ENCODE assay signal across 21 mouse cellular contexts in the genomic region with DNA sequence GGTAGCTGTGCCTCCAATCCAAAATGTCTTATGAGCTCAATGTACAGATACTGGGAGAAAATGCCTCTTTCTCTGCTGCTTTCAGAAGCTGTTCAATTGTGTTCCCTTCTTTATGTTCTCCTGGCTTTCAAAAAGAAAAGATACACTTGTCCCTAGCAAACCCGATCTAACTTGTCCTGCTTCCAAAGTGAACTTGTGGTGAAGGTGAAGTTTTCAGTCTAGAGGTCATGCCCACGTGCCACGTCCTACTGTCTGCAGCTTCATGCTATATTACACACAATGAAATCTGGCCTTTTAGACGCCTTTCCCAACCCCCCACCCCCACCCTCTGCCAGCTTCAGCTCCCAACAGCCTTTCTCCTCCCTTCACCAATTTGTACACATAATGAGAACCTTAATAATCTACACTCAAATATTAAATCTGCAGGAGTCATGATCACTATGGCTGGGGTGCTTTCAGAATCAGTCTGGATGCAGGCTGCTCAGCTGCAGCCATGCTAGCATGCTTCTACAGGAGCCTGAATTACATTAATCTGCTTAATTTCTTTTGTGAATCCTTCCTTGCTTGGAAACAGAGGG. TPM values are rescaled to one million over a fixed set of nuclear protein-coding genes. Genes with fewer than 3 reads are reported as not detected.
DNase-seq lines count a peak whose midpoint lies in the region; ATAC-seq lines count a peak whose summit lies in the region.
"Had no signal": no experiment of that assay in that cellular context is flagged by ENCODE, and none has a peak within 500 bp of the region (broad histone marks: within the 10 kb centered on the region; RNA-seq: fewer than 3 reads in every experiment).

No protein-coding gene starts in this region.

- DNase-seq in neural tube, embryonic 11.5 days (ENCODE audit: low spot score), result peak; percentile 32
- no peak for DNase-seq in neural tube, embryonic 10.5 days (ENCODE audit: extremely low spot score, low spot score)
- DNase-seq in hindbrain, embryonic 14.5 days (ENCODE audit: low spot score), result no peak
- no peak for DNase-seq in kidney, postnatal 10 days
- DNase-seq in cerebellum, adult 8-10 months, result no peak
- DNase-seq: adrenal gland, postnatal 36 days; cerebellum, postnatal 36 days; gastrocnemius, postnatal 25 days; kidney, adult 8-10 months; left cerebral cortex, postnatal 4 days; liver, embryonic 13.5 days; right cerebral cortex, adult 18-20 months; spleen, adult 18-20 months had no signal

- WGBS in neural tube, embryonic 11.5 days, result 42% methylated on average over 4 of the region's 4 CpGs
- 25% methylated on average over 4 of the region's 4 CpGs for WGBS in hindbrain, embryonic 14.5 days
- WGBS in midbrain, embryonic 15.5 days, result 18% methylated on average over 4 of the region's 4 CpGs
- WGBS in liver, embryonic 12.5 days (ENCODE audit: insufficient replicate concordance), result 31% methylated on average over 4 of the region's 4 CpGs

- peak; percentile 29; the same call in 1 of the 2 replicates for ATAC-seq in neural tube, embryonic 11.5 days (ENCODE audit: insufficient read depth, low FRiP score, low TSS enrichment)
- no peak for ATAC-seq in hindbrain, embryonic 14.5 days (ENCODE audit: low FRiP score)
- no peak for ATAC-seq in midbrain, embryonic 15.5 days (replicated peaks)
- ATAC-seq in liver, embryonic 12.5 days, result no peak
- ATAC-seq: activated CD4-positive, CD25-positive, alpha-beta regulatory T cell, adult 4 months; lung, postnatal 0 days had no signal

- no peak overlapping the region for H3K9ac ChIP-seq in neural tube, embryonic 11.5 days (ENCODE audit: low read length)
- H3K9ac ChIP-seq in hindbrain, embryonic 14.5 days, result no peak overlapping the region; the same call in 1 of the 2 replicates
- H3K9ac ChIP-seq in midbrain, embryonic 15.5 days, result no peak overlapping the region
- H3K9ac ChIP-seq in liver, embryonic 12.5 days, result no peak overlapping the region
- H3K9ac ChIP-seq: liver, embryonic 13.5 days; stomach, embryonic 15.5 days had no signal

- peak overlapping the region; percentile 17 for H3K4me2 ChIP-seq in neural tube, embryonic 11.5 days (ENCODE audit: low read depth)
- peak overlapping the region; percentile 54 for H3K4me2 ChIP-seq in hindbrain, embryonic 14.5 days (replicated peaks)
- H3K4me2 ChIP-seq in midbrain, embryonic 15.5 days, result peak overlapping the region; percentile 49
- no peak overlapping the region for H3K4me2 ChIP-seq in liver, embryonic 12.5 days
- H3K4me2 ChIP-seq: liver, embryonic 13.5 days; stomach, embryonic 15.5 days had no signal

- no peaks in the 10 kb centered on the region for H3K9me3 ChIP-seq in neural tube, embryonic 11.5 days (ENCODE audit: control insufficient read depth, low read length)
- H3K9me3 ChIP-seq in hindbrain, embryonic 14.5 days (ENCODE audit: control insufficient read depth, low read length), result no peaks in the 10 kb centered on the region
- no peaks in the 10 kb centered on the region for H3K9me3 ChIP-seq in midbrain, embryonic 15.5 days
- no peaks in the 10 kb centered on the region for H3K9me3 ChIP-seq in liver, embryonic 12.5 days (replicated peaks)
- H3K9me3 ChIP-seq: liver, embryonic 13.5 days; stomach, embryonic 15.5 days had no signal

- peak overlapping the region; percentile 81 for H3K27ac ChIP-seq in neural tube, embryonic 11.5 days (ENCODE audit: low read depth, low read length)
- peak overlapping the region; percentile 80 for H3K27ac ChIP-seq in hindbrain, embryonic 14.5 days
- H3K27ac ChIP-seq in midbrain, embryonic 15.5 days, result peak overlapping the region; percentile 91
- H3K27ac ChIP-seq in liver, embryonic 12.5 days, result no peak overlapping the region
- H3K27ac ChIP-seq: liver, embryonic 13.5 days; stomach, embryonic 15.5 days had no signal

- no peaks in the 10 kb centered on the region for H3K4me1 ChIP-seq in neural tube, embryonic 11.5 days (ENCODE audit: control insufficient read depth, insufficient read depth, low read length)
- H3K4me1 ChIP-seq in hindbrain, embryonic 14.5 days (replicated peaks; ENCODE audit: control insufficient read depth, insufficient read depth, low read length), result no peaks in the 10 kb centered on the region; the same call in 1 of the 2 replicates
- H3K4me1 ChIP-seq in midbrain, embryonic 15.5 days, result no peaks in the 10 kb centered on the region
- no peaks in the 10 kb centered on the region for H3K4me1 ChIP-seq in liver, embryonic 12.5 days
- H3K4me1 ChIP-seq: liver, embryonic 13.5 days; stomach, embryonic 15.5 days had no signal

- H3K36me3 ChIP-seq in neural tube, embryonic 11.5 days (ENCODE audit: control insufficient read depth, insufficient read depth, low read length), result no peaks in the 10 kb centered on the region
- H3K36me3 ChIP-seq in hindbrain, embryonic 14.5 days (replicated peaks; ENCODE audit: control insufficient read depth, insufficient read depth), result no peaks in the 10 kb centered on the region
- no peaks in the 10 kb centered on the region for H3K36me3 ChIP-seq in midbrain, embryonic 15.5 days (replicated peaks)
- H3K36me3 ChIP-seq in liver, embryonic 12.5 days, result no peaks in the 10 kb centered on the region
- H3K36me3 ChIP-seq: liver, embryonic 13.5 days; stomach, embryonic 15.5 days had no signal

- H3K4me3 ChIP-seq in neural tube, embryonic 11.5 days (ENCODE audit: low read depth, low read length), result peak overlapping the region; percentile 15; the same call in 1 of the 2 replicates
- H3K4me3 ChIP-seq in hindbrain, embryonic 14.5 days (replicated peaks; ENCODE audit: low read length), result peak overlapping the region; percentile 13; the same call in 1 of the 2 replicates
- H3K4me3 ChIP-seq in midbrain, embryonic 15.5 days, result peak overlapping the region; percentile 33
- no peak overlapping the region for H3K4me3 ChIP-seq in liver, embryonic 12.5 days
- H3K4me3 ChIP-seq: liver, embryonic 13.5 days; megakaryocyte, embryonic 14.5 days; stomach, embryonic 15.5 days had no signal

- H3K27me3 ChIP-seq in neural tube, embryonic 11.5 days (ENCODE audit: control insufficient read depth, insufficient read depth, low read length), result no peaks in the 10 kb centered on the region
- no peaks in the 10 kb centered on the region for H3K27me3 ChIP-seq in hindbrain, embryonic 14.5 days (ENCODE audit: control insufficient read depth, insufficient read depth, low read length)
- H3K27me3 ChIP-seq in midbrain, embryonic 15.5 days (replicated peaks), result no peaks in the 10 kb centered on the region
- peaks cover 19% of the 10 kb centered on the region for H3K27me3 ChIP-seq in liver, embryonic 12.5 days (replicated peaks)

RNA-seq across cellular contexts. Expression of gene Pou3f4, which starts 4.0 kb away (rescaled TPM):
- polyA plus RNA-seq in neural tube, embryonic 11.5 days (2014; fragmentation: Nextera tagmentation; extraction: Ambion mirVana), result 7.9 and 9.6 TPM in 2 replicates
- polyA plus RNA-seq in hindbrain, embryonic 14.5 days (2014; fragmentation: Nextera tagmentation; extraction: Ambion mirVana), result 7.5 and 7.6 TPM in 2 replicates
- 26.2 and 26.3 TPM in 2 replicates for polyA plus RNA-seq in midbrain, embryonic 15.5 days (2015; fragmentation: Nextera tagmentation; extraction: Ambion mirVana)
- 0.07 TPM in 1 of 2 replicates, not detected in the other for polyA plus RNA-seq in liver, embryonic 12.5 days (2016; fragmentation: Nextera tagmentation; extraction: Ambion mirVana)
- polyA plus RNA-seq: activated CD4-positive, CD25-positive, alpha-beta regulatory T cell, adult 4 months; large intestine, adult 2 months; liver, embryonic 13.5 days; lung, postnatal 0 days; thymus, postnatal 0 days had no signal
